11 mouse cellular contexts compared by ENCODE assay signal in genomic region chr16:44666431-44666997, GRCm38 (mm10). TPM values are rescaled to one million over a fixed set of nuclear protein-coding genes. Genes with fewer than 3 reads are reported as not detected.
DNase-seq lines count a peak whose midpoint lies in the region; ATAC-seq and TF ChIP-seq lines count a peak whose summit lies in the region.
"Had no signal": no experiment of that assay in that cellular context is flagged by ENCODE, and none has a peak within 500 bp of the region (broad histone marks: within the 10 kb centered on the region; RNA-seq: fewer than 3 reads in every experiment).

No protein-coding gene starts in this region.

- intact Hi-C loops in left cerebral cortex, postnatal 10 days (cut with DNase I), result no loop called here

- peak; percentile 44; the same call in 1 of the 2 replicates for ATAC-seq in lung, embryonic 14.5 days (ENCODE audit: insufficient read depth)
- ATAC-seq in lung, postnatal 0 days, result no peak
- ATAC-seq in limb, embryonic 13.5 days (ENCODE audit: low FRiP score, low read depth), result peak; percentile 95
- 0 out of 2 replicates have a peak, but pooled peaks have one; percentile 26 for ATAC-seq in stomach, postnatal 0 days (ENCODE audit: low FRiP score, low TSS enrichment)

- H3K9ac ChIP-seq in lung, embryonic 14.5 days, result no peak overlapping the region
- H3K9ac ChIP-seq in lung, postnatal 0 days (replicated peaks; ENCODE audit: low read depth), result no peak overlapping the region
- no peak overlapping the region for H3K9ac ChIP-seq in limb, embryonic 13.5 days
- no peak overlapping the region for H3K9ac ChIP-seq in stomach, postnatal 0 days (ENCODE audit: low read length)
- H3K9ac ChIP-seq: midbrain, embryonic 12.5 days had no signal

- H3K4me2 ChIP-seq in lung, embryonic 14.5 days, result no peak overlapping the region
- no peak overlapping the region for H3K4me2 ChIP-seq in lung, postnatal 0 days (replicated peaks; ENCODE audit: low read depth, low read length)
- peak overlapping the region; percentile 44 for H3K4me2 ChIP-seq in limb, embryonic 13.5 days (replicated peaks)
- no peak overlapping the region for H3K4me2 ChIP-seq in stomach, postnatal 0 days (replicated peaks; ENCODE audit: low read depth)
- H3K4me2 ChIP-seq: midbrain, embryonic 12.5 days had no signal

- H3K27me3 ChIP-seq in lung, embryonic 14.5 days (ENCODE audit: insufficient read depth, low read length), result no peaks in the 10 kb centered on the region
- H3K27me3 ChIP-seq in lung, postnatal 0 days (replicated peaks; ENCODE audit: insufficient read depth, low read length), result no peaks in the 10 kb centered on the region
- H3K27me3 ChIP-seq in limb, embryonic 13.5 days, result no peaks in the 10 kb centered on the region
- no peaks in the 10 kb centered on the region for H3K27me3 ChIP-seq in stomach, postnatal 0 days (ENCODE audit: control insufficient read depth, insufficient read depth, low read length)

- peaks cover 1% of the 10 kb centered on the region; the same call in 1 of the 2 replicates for H3K4me1 ChIP-seq in lung, embryonic 14.5 days (ENCODE audit: insufficient read depth)
- H3K4me1 ChIP-seq in lung, postnatal 0 days (ENCODE audit: insufficient read depth, low read depth, low read length), result no peaks in the 10 kb centered on the region
- peaks cover 79% of the 10 kb centered on the region for H3K4me1 ChIP-seq in limb, embryonic 13.5 days
- 0 out of 2 replicates have a peak, but pooled peaks cover 1% of the 10 kb centered on the region for H3K4me1 ChIP-seq in stomach, postnatal 0 days (replicated peaks; ENCODE audit: control insufficient read depth, insufficient read depth)

- WGBS in lung, embryonic 14.5 days, result 55% methylated on average over 7 of the region's 7 CpGs
- 63% methylated on average over 7 of the region's 7 CpGs for WGBS in lung, postnatal 0 days
- 9% methylated on average over 7 of the region's 7 CpGs for WGBS in limb, embryonic 13.5 days
- 57% methylated on average over 7 of the region's 7 CpGs for WGBS in stomach, postnatal 0 days

- no peak overlapping the region for H3K27ac ChIP-seq in lung, embryonic 14.5 days (ENCODE audit: low read depth)
- no peak overlapping the region for H3K27ac ChIP-seq in lung, postnatal 0 days (ENCODE audit: low read length)
- peak overlapping the region; percentile 96 for H3K27ac ChIP-seq in limb, embryonic 13.5 days
- no peak overlapping the region for H3K27ac ChIP-seq in stomach, postnatal 0 days (replicated peaks)

- no peak overlapping the region for H3K4me3 ChIP-seq in lung, embryonic 14.5 days (ENCODE audit: low read depth, low read length)
- no peak overlapping the region for H3K4me3 ChIP-seq in lung, postnatal 0 days (ENCODE audit: low read depth, low read length)
- no peak overlapping the region for H3K4me3 ChIP-seq in limb, embryonic 13.5 days
- no peak overlapping the region for H3K4me3 ChIP-seq in stomach, postnatal 0 days (ENCODE audit: low read depth, low read length)
- H3K4me3 ChIP-seq: midbrain, embryonic 12.5 days had no signal

- H3K9me3 ChIP-seq in lung, embryonic 14.5 days (ENCODE audit: low read depth, low read length), result no peaks in the 10 kb centered on the region
- no peaks in the 10 kb centered on the region for H3K9me3 ChIP-seq in lung, postnatal 0 days (ENCODE audit: low read length)
- no peaks in the 10 kb centered on the region for H3K9me3 ChIP-seq in limb, embryonic 13.5 days
- H3K9me3 ChIP-seq in stomach, postnatal 0 days (ENCODE audit: control insufficient read depth, low read length), result no peaks in the 10 kb centered on the region
- H3K9me3 ChIP-seq: midbrain, embryonic 12.5 days had no signal

- TF ChIP-seq EP300 in lung, postnatal 0 days (IDR thresholded peaks at IDR 0.05), result no peak
- TF ChIP-seq EP300 in stomach, postnatal 0 days (optimal IDR thresholded peaks at IDR 0.05), result no peak

- DNase-seq in lung, embryonic 14.5 days, result peak; percentile 82
- DNase-seq in lung, postnatal 0 days (ENCODE audit: low spot score), result no peak
- peak; percentile 89 for DNase-seq in forelimb bud, embryonic 11.5 days (ENCODE audit: low read depth, low spot score)
- DNase-seq in stomach, postnatal 0 days (ENCODE audit: low spot score), result no peak
- DNase-seq in left cerebral cortex, postnatal 10 days (ENCODE audit: extremely low spot score in 1 of 2, low spot score in 2 of 2), result no peak
- no peak for DNase-seq in spleen, postnatal 36 days (ENCODE audit: low spot score in 2 of 2)
- DNase-seq: layer of hippocampus, postnatal 36 days; right cerebral cortex, postnatal 14 days; thymus, postnatal 36 days had no signal

- no peaks in the 10 kb centered on the region for H3K36me3 ChIP-seq in lung, embryonic 14.5 days (ENCODE audit: insufficient read depth)
- H3K36me3 ChIP-seq in lung, postnatal 0 days (ENCODE audit: insufficient read depth, low read length), result no peaks in the 10 kb centered on the region
- no peaks in the 10 kb centered on the region for H3K36me3 ChIP-seq in limb, embryonic 13.5 days
- no peaks in the 10 kb centered on the region for H3K36me3 ChIP-seq in stomach, postnatal 0 days (ENCODE audit: control insufficient read depth, insufficient read depth, low read length)
- H3K36me3 ChIP-seq: midbrain, embryonic 12.5 days had no signal

- TF ChIP-seq CTCF in lung, embryonic 14.5 days (IDR thresholded peaks at IDR 0.05; ENCODE audit: low read depth), result no peak
- no peak for TF ChIP-seq CTCF in lung, postnatal 0 days (IDR thresholded peaks at IDR 0.05)
- TF ChIP-seq CTCF in stomach, postnatal 0 days (IDR thresholded peaks at IDR 0.05; ENCODE audit: low read depth), result no peak

RNA-seq across cellular contexts. Expression of gene Nepro, which starts 57.6 kb away (rescaled TPM):
- 14.4 and 14.6 TPM in 2 replicates for polyA plus RNA-seq in lung, embryonic 14.5 days (2014; fragmentation: Nextera tagmentation; extraction: Ambion mirVana)
- polyA plus RNA-seq in lung, postnatal 0 days (2015; fragmentation: Nextera tagmentation; extraction: Ambion mirVana), result 3.6 and 3.7 TPM in 2 replicates
- polyA plus RNA-seq in limb, embryonic 13.5 days (2015; fragmentation: Nextera tagmentation; extraction: Ambion mirVana), result 10.2 and 11.0 TPM in 2 replicates
- 2.8 and 3.2 TPM in 2 replicates for polyA plus RNA-seq in stomach, postnatal 0 days (2015; fragmentation: Nextera tagmentation; extraction: Ambion mirVana)
- 1 to 10 TPM; 4.4 to 5.7 TPM for total RNA-seq in left cerebral cortex, postnatal 10 days (2021)

Comparison
In these comparisons a context has a peak if more than half of its experiments do, and no peak if none do; other contexts are left out.
1. DNase-seq: peak in lung, embryonic 14.5 days (single experiment) and forelimb bud, embryonic 11.5 days (single experiment); none in lung, postnatal 0 days (single experiment), stomach, postnatal 0 days (single experiment), left cerebral cortex, postnatal 10 days (0 of 2) and spleen, postnatal 36 days (0 of 2).